Mouse (Mus musculus) adrenal gland, adult 8-10 months (tissue): ENCODE data around the gene Hoxa13. TPM values are rescaled to one million over a fixed set of nuclear protein-coding genes. Genes with fewer than 3 reads are reported as not detected.

Experiments used
- DNase-seq: peaks from one replicate; pipeline ENCODE4 v3.0.0; 2022
- microRNA-seq, 2 experiments: library from miRNA; unstranded; fragments of <30 nt; microRNA quantifications; one replicate each; pipeline ENCODE4 v1.2.0; 2022
- total RNA-seq, 4 experiments: library from RNA; stranded (reverse); gene quantifications; 2 replicates each; pipeline ENCODE4 v1.2.4; 2022

Hoxa13 gene
- total RNA-seq, 4 experiments from 2014 or later, result not detected

DNA sequence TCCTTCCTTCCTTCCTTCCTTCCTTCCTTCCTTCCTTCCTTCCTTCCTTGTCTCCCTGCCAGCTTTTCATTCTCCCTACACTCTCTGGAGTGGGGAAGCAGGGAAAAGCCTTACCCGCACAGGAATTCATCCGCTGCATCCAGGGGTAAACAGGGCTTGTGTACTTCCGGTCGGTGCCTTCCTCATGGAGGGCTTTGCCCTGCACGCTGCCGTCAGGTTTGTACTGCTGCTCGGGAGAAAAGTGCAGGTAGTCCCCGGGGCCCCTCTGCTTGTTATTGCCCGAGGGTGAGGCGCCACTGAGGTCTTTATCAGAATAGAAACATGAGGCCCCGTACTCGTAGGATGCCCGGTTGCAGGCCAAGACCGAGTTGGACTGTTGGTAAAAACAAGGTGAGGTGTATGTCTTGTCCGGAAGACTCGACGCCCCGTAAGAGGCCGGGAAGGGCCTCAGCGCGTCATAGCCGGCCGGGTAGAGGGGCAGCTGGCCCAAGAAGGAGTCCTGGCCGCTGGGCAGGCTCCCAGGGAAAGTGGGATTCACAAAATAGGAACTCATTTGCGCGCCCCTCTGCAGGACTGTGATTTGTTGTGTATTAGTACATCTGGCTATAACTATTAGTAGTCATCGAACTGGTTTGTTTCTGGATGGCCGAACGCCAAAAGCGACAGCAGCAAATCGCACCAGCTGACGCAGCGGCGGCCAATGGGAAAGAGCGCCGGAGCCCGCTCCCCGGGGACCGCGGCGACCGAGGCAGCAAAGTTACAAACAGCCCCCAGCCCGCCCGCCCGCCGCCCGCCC, 52.4 kb downstream of the Hoxa13 start, which contains the start of gene Hoxa6:
TSS of gene Hoxa6 (minus strand) at position 651 of the 796 bp plus-strand sequence.
- DNase-seq, result no peak

Small RNA genes within 50 kb of the gene (microRNA-seq; reads per million reads assigned to microRNA genes)
- gene Mir196b, result 25.4 to 87.8 reads per million in 2 experiments

Other genes starting within 250 kb of the Hoxa13 start
- 10 to 100 TPM; 43.7 to 73.2 (median 54.2) TPM for gene Skap2, start 248.3 kb downstream of the Hoxa13 start, total RNA-seq
- 1 to 10 TPM in 1 of 4 experiments, under 1 TPM in 3; 0.23 to 1.1 (median 0.83) TPM for gene Hoxa1, start 102.6 kb downstream of the Hoxa13 start, total RNA-seq
- gene Hoxa2, start 96.0 kb downstream of the Hoxa13 start, total RNA-seq, result 1 to 10 TPM in 3 of 4 experiments, under 1 TPM in 1; 0.80 to 3.4 (median 2.6) TPM
- gene 5730596B20Rik, start 83.4 kb downstream of the Hoxa13 start, total RNA-seq, result under 1 TPM; 0.17 to 0.77 (median 0.42) TPM
- gene Hoxa4, start 69.1 kb downstream of the Hoxa13 start, total RNA-seq, result 1 to 10 TPM; 1.9 to 3.3 (median 2.7) TPM
- 10 to 100 TPM; 10.8 to 15.6 (median 13.3) TPM for gene Hoxa5, start 56.3 kb downstream of the Hoxa13 start, total RNA-seq
- 1 to 10 TPM; 3.6 to 9.5 (median 5.2) TPM for gene Hoxa6, start 52.2 kb downstream of the Hoxa13 start, total RNA-seq
- 1 to 10 TPM; 2.9 to 9.8 (median 6.8) TPM for gene Hoxa3, start 47.5 kb downstream of the Hoxa13 start, total RNA-seq
- 1 to 10 TPM in 2 of 4 experiments, under 1 TPM in 2; 0.49 to 2.8 (median 1.4) TPM for gene Gm28308, start 47.5 kb downstream of the Hoxa13 start, total RNA-seq
- 10 to 100 TPM; 12.9 to 27.9 (median 19.1) TPM for gene Hoxa7, start 39.0 kb downstream of the Hoxa13 start, total RNA-seq
- under 1 TPM in 3 of 4 experiments, not detected in 1; 0.27 to 0.56 (median 0.55) TPM for gene Hoxa9, start 29.8 kb downstream of the Hoxa13 start, total RNA-seq
- gene Hoxa10, start 20.0 kb downstream of the Hoxa13 start, total RNA-seq, result under 1 TPM in 2 of 4 experiments, not detected in 2; 0.15 to 0.16 TPM
- not detected for gene Hoxa11, start 15.1 kb downstream of the Hoxa13 start, total RNA-seq
- gene Evx1, start 52.6 kb upstream of the Hoxa13 start, total RNA-seq, result not detected